Mouse (Mus musculus): ENCODE data around the gene Polr3b.

Gene Polr3b

DNA sequence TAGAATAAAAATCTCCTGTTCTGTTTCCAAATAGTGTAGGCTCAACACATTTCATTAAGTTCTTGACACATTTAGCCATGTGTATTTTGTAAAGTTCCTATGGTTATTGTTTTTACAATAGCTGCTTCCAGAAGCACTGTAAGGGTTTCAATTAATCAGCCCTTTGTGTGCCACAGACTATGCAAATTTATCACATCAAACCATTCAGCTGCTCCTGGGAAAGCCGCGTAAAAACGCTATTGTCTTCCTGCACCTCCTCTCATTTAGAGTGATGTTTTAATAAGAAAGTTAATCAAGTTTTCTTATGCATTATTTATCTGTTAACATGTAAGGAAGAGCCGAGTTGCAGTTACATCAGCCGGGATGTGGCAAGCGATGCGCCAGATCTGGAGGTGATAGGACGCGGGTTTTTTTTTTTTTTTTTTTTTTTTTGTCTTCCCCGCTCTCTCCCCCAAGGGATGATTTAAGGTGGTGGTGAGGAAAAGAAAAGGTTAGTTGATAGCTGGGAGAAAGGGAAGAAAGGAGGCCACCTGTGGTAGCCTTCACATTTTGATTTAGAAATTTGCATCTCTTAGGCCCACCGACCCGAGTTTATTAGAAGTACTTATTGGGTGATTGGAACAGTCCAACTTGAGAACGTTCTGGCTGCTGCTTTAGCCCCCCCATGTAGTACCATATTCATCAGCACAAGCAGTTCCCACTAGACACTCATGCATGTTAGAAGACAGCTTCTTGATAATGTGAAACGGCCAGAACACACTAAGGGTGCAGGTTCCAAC lies 85.8 kb downstream of the Polr3b start:
- no peak for DNase-seq (ENCODE audit: low spot score in 2 of 2)

- no peak for DNase-seq (ENCODE audit: low spot score in 2 of 2)
Observed at GRCm38 (mm10) chr10:84710192-84710591, 88.1 kb downstream of the Polr3b start.

GRCm38 (mm10) chr10:84710827-84711226 lies 88.7 kb downstream of the Polr3b start:
- no peak for DNase-seq (ENCODE audit: low spot score in 2 of 2)

GRCm38 (mm10) chr10:84711479-84711878 lies 89.4 kb downstream of the Polr3b start:
- DNase-seq (ENCODE audit: low spot score in 2 of 2), result no peak

GRCm38 (mm10) chr10:84711940-84712339 lies 89.8 kb downstream of the Polr3b start:
- no peak for DNase-seq (ENCODE audit: low spot score in 2 of 2)

DNA sequence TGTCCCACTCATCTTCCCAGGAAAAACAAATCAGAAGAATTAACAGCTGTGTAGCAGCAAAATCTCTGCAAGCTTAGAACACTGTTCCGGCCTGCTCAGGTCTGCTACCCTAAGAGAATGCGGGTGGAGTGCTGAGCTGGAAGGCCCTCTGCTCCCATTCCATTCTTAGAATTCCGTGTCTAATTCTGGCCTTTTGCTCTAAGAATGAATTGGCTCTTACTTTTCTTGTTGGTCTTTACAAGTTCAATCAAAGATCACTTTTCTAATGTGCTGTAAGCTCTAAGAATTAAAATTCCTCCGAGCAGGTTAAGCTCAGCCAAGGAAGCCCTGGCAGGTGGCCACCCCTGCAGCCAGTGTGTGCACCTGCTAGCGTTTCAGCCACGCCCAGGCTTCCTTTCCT lies 90.4 kb downstream of the Polr3b start:
- no peak for DNase-seq (ENCODE audit: low spot score in 2 of 2)

DNA sequence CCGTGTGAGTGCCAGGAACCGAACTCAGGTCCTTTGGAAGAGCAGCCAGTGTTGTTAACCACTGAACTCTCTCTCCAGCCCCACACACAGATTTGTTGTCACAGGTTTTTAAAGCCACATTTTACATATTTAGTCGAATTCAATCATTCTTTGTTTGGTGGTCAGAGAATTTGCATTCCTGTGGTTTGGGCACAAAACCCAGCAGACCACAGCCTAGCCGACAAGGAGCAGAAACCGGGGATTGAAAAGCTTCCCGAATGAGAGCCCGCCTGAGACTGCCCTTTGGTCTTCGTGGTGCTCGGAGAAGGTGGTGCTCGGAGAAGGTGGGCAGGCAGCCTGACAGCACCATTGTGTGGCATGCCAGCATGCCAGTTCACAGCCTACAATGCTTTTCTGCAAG lies 91.0 kb downstream of the Polr3b start:
- no peak for DNase-seq (ENCODE audit: low spot score in 2 of 2)

GRCm38 (mm10) chr10:84715639-84716038 lies 93.5 kb downstream of the Polr3b start:
- DNase-seq (ENCODE audit: low spot score in 2 of 2), result no peak

- DNase-seq (ENCODE audit: low spot score in 2 of 2), result no peak
Observed at GRCm38 (mm10) chr10:84716581-84716980, 94.5 kb downstream of the Polr3b start.

DNA sequence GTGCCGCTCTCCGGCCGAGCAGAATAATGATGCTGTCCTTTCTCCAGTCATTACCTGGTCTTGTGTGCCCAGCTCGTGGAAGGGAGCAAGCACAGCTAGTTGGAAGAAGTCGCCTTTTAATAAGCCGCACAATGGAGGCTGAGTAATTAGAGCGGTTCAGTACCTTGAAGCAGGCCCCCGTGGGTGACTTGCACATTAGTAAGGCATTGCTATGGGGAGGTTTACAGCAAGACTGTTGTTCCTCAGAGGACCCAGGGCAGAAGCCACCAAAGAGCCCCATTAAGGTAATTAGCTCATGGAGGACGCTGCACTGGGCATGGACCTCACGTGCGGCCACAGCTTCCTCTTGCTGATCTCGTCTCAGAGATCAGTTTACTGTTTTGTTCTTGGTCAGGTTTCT lies 100.6 kb downstream of the Polr3b start:
- no peak for DNase-seq (ENCODE audit: low spot score in 2 of 2)

DNA sequence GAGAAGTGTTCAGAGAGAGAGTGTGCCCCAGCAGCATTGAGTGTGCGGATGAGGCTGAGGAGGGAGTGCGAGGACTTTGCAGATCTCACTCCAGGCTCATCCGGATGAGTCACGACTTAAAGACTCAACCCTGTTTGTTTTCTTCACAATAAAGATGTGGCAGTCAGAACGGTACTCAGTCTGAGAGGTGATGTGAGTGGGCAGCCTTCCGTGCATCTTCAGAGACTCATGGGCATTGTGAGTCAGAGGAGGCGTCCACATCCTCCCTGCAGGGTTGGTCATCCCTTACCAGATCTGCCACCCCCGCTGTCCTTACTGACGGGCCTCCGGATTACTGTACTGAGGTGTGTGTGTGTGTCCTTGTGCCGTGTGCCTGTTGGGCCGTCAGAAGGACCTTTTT lies 104.9 kb downstream of the Polr3b start:
- peak; percentile 16 to 20 for DNase-seq (ENCODE audit: low spot score in 2 of 2)

DNA sequence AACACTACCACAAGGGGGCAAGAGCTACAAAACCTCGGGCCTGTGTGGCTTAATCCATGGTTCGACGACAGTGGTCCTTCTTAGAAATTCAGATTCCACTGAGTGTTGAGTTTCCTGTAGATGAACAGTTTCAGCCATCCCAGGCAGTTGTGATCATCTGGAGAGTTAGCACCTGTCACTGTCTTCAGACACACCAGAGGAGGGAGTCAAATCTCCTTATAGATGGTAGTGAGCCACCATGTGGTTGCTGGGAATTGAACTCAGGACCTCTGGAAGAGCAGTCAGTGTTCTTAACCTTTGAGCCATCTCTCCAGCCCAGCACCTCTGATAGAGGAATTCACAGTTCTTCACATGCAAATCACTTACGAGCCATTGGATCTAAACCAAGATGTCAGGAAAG lies 105.7 kb downstream of the Polr3b start:
- DNase-seq (ENCODE audit: low spot score in 2 of 2), result no peak

GRCm38 (mm10) chr10:84730078-84730477 lies 108.0 kb downstream of the Polr3b start:
- DNase-seq (ENCODE audit: low spot score in 2 of 2), result no peak

GRCm38 (mm10) chr10:84730956-84731355 lies 108.9 kb downstream of the Polr3b start:
- DNase-seq (ENCODE audit: low spot score in 2 of 2), result no peak

- no peak for DNase-seq (ENCODE audit: low spot score in 2 of 2)
Observed at GRCm38 (mm10) chr10:84733511-84733910, 111.4 kb downstream of the Polr3b start.

DNA sequence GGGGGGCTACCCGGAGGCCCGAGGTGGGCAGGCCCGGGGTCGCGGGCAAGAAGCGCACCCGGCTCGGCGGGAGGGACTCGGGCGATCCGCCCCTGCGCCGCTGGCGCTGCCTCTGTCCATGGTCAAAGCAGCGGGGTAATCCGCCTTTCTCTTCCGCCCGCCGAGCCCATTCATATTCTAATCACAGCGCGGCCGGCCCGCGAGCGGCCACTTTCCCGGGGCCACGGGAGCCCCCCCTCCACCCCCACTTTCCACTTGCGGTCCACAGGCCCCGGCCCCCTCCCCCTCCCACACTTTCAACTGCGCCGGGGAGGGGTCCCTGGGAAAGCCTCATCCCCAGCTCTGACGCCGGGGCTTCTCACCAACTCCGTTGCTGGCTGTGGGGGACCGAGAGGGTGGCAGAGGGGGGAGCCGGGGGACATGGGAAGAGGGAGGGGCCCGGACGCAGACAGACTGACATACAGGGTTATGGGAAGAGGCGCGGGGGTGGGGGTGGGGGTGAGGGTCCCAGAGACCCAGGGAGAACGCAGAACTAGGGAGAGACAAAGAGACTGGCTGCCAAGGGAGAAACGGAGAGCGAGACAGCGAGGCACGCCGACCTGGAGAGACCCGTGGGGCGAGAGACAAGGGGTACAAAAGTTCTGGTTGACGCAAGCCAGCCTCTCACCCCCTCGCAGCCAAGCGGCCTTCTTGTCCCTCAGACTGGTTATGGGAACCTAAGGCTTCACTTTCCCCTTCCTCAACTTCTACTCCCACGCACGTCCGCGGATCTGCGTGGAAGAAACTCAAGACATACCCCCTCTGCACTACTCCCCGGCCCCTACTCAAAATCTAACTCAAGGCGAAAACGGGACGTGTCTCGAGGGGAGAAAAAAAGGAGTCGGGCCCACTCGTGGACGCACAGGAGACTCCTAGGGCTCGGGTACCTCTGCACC lies 133.0 kb downstream of the Polr3b start:
- DNase-seq (ENCODE audit: low spot score in 2 of 2), result no peak

- DNase-seq (ENCODE audit: low spot score in 2 of 2), result peak in 1 of 2 experiments; percentile 34
Observed at GRCm38 (mm10) chr10:84755786-84756203, 133.7 kb downstream of the Polr3b start, which contains the start of gene Rfx4. Gene Rfx4, plus strand, starts transcription at chr10:84756062.

DNA sequence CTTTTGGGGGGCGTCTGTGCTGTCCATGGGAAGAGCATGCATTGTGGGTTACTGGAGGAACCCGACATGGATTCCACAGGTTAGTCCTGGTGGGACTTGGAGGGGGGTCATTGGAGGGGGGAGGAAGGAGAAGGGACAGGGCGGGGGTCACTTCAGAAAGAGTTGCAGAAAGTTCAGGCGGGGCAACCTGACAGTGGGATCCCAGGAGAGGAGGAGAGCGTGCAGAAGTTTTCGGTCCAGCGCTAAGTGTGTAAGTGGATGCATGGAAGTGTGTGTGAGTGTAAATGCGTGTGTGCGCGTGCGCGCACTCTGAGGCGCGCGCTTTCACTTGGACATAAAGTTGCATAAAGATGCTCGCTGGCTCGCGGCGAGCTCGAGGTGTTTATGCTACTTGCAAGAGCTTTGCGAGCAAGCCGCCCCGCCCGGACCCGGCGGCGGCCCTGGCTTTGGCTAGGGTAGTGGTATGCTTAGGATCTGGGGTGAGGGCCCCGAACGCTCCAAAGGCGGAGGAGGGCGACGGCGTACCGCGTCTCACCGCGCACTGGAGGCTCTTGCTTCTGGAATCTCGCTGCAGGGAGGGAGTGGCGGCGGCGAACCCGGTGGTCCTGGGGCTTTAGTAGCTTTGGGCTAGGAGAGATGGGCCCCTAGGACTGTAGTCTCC lies 134.5 kb downstream of the Polr3b start:
- DNase-seq (ENCODE audit: low spot score in 2 of 2), result no peak

DNA sequence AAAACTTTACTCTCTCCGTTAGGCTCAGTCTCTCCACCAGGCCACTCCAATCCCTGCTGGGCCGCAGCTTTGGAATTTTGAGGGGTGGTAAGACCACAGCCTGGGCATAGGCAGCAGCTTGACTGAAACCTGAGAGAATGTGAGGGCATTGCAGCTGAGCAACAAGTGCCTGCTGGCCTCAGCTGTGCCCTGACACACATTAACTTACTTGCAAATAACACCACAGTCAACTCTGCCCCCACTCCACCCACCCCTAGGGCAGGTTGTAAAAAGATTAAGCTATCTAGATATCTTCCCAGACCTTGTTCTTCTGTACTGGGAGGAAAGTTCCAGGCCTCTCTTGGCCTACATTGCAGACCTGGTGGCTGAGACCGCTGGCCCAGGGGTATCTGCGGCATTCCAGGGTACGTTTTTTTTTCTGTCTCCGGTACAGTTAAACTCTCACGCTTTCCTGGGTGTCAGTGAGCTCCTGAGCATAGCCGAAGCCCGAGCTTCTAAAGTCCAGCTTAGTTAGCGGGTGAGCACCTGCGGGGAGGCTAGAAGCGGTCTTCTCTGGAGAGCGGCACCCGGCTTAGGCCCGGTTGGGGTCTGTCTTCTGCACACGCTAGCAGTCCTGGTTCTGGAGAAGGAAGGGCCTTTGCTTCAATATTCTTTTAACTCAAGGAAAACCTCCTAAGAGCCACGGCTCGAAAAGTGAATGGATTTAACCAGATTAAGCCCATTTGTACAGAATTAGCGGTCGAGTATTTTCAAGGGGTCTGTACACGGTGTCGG lies 135.5 kb downstream of the Polr3b start:
- DNase-seq (ENCODE audit: low spot score in 2 of 2), result no peak

DNA sequence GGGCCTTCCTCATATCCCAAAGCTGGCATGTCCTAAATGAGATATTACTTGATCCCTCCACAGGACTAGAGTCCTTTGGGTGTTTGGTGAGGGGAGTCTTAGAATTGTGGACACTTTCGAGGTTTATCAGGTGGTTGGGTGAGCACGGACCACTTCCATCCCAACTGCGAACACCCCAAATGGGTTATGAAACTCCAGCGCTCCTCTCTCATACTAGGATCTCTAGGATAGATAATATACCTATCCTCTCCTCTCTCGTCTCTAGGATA lies 136.0 kb downstream of the Polr3b start:
- no peak for DNase-seq (ENCODE audit: low spot score in 2 of 2)
